Mouse (Mus musculus) retina, postnatal 1 day (tissue): ENCODE measurements around the gene Arntl.
A peak's percentile ranks its signal among the peaks of the same experiment; 100 is the strongest.

ENCODE experiments used
- DNase-seq: peaks from one replicate; pipeline ENCODE4 v3.0.0-alpha.2; 2012

The Arntl gene

GRCm38 (mm10) chr7:113206644-113207470, at the start of gene Arntl:
Gene Arntl (plus strand): TSS chr7:113207465.
- peak; percentile 100 for DNase-seq

- no peak for DNase-seq
These were observed 46.1 kb upstream of the Arntl start for GRCm38 (mm10) chr7:113161077-113161698.

GRCm38 (mm10) chr7:113164719-113165118, 42.5 kb upstream of the Arntl start:
- no peak for DNase-seq

- peak; percentile 83 for DNase-seq
These were observed 40.2 kb upstream of the Arntl start for GRCm38 (mm10) chr7:113167092-113167491.

GRCm38 (mm10) chr7:113168609-113169008, 38.7 kb upstream of the Arntl start:
- no peak for DNase-seq

- no peak for DNase-seq
These were observed 34.8 kb upstream of the Arntl start for GRCm38 (mm10) chr7:113172425-113172824.

- no peak for DNase-seq
These were observed 31.8 kb upstream of the Arntl start for GRCm38 (mm10) chr7:113175481-113175880.

GRCm38 (mm10) chr7:113178073-113178472, 29.2 kb upstream of the Arntl start:
- DNase-seq, result no peak

GRCm38 (mm10) chr7:113183787-113184186, 23.5 kb upstream of the Arntl start:
- no peak for DNase-seq

GRCm38 (mm10) chr7:113185056-113185455, 22.2 kb upstream of the Arntl start:
- DNase-seq, result no peak

GRCm38 (mm10) chr7:113186041-113186800, 21.0 kb upstream of the Arntl start:
- peak; percentile 59 for DNase-seq

GRCm38 (mm10) chr7:113188091-113188490, 19.2 kb upstream of the Arntl start:
- DNase-seq, result no peak

- DNase-seq, result peak; percentile 60
These were observed 18.7 kb upstream of the Arntl start for GRCm38 (mm10) chr7:113188566-113188965.

- DNase-seq, result no peak
These were observed 15.5 kb upstream of the Arntl start for GRCm38 (mm10) chr7:113191787-113192186.

GRCm38 (mm10) chr7:113192714-113193365, 14.4 kb upstream of the Arntl start:
- DNase-seq, result no peak

- no peak for DNase-seq
These were observed 13.4 kb upstream of the Arntl start for GRCm38 (mm10) chr7:113193872-113194271.

GRCm38 (mm10) chr7:113195271-113195670, 12.0 kb upstream of the Arntl start:
- no peak for DNase-seq

- no peak for DNase-seq
These were observed 11.1 kb upstream of the Arntl start for GRCm38 (mm10) chr7:113196171-113196570.

GRCm38 (mm10) chr7:113197161-113197775, 10.0 kb upstream of the Arntl start:
- peak; percentile 54 for DNase-seq

- no peak for DNase-seq
These were observed 5.7 kb upstream of the Arntl start for GRCm38 (mm10) chr7:113201584-113201983.

- no peak for DNase-seq
These were observed 464 bp downstream of the Arntl start for GRCm38 (mm10) chr7:113207471-113208387.
